Mouse (Mus musculus): ENCODE measurements around the gene Apbb2. TPM values are rescaled to one million over a fixed set of nuclear protein-coding genes. Genes with fewer than 3 reads are reported as not detected.

Gene Apbb2
- polyA plus RNA-seq, 1 experiment from 2014 or later, result 28.2 TPM

DNA sequence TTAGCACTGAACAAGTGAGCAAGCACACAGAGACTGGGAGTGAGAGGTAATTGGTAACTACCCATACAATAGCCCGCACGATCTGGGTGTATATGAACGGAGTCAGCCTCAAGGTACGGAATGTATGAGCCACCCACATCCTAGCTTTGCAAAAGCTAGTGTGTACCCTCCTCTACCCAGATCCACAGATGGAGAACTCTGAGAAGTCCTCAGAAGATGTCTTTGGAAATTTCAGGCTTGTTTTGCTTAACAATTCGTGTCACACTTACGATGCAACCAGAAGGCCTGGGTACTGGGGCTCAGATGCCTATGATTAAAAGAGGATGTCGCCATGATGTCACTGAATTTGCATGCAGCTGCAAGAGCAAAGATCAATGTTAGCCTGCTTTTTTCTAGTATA is 176.3 kb downstream of the Apbb2 start:
- H3K27me3 ChIP-seq (ENCODE audit: low read depth, poor library complexity, severe bottlenecking), result no peaks in the 10 kb centered on the region

DNA sequence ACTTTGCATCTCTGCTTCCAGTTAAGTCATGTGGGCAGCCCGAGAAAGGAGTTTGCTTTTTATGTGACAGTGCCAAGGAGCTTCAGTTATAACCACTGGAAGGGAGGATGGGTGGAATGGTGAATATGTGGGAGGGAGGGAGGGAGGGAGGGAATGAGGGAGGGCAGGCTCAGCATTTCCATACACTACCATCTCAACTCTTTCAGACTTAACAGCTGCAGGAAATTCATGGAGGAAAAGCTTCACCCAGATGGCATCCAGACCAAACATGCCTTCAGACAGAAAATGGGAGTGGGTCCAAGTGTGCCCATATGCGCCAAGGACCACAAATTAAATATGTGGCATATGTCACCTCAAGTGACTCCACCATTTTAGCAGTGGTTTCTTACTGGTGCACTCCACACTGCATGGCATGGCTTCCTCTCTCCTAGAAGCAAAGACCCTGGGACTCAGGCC is 181.8 kb downstream of the Apbb2 start:
- WGBS, result 87% methylated on average over 2 of the region's 2 CpGs
- no peak for DNase-seq (ENCODE audit: low spot score)
- H3K27ac ChIP-seq (replicated peaks), result no peak overlapping the region
- H3K9me3 ChIP-seq (replicated peaks), result no peaks in the 10 kb centered on the region
- no peaks in the 10 kb centered on the region for H3K27me3 ChIP-seq (ENCODE audit: low read depth, poor library complexity, severe bottlenecking)
- H3K4me3 ChIP-seq, result no peak overlapping the region
- no peaks in the 10 kb centered on the region for H3K4me1 ChIP-seq
- no peaks in the 10 kb centered on the region for H3K36me3 ChIP-seq

More for the DNA sequence above, 176.3 kb downstream of the Apbb2 start:
- WGBS, result 89% methylated on average over 7 of the region's 7 CpGs
- DNase-seq (ENCODE audit: low spot score), result no peak
- H3K9me3 ChIP-seq (replicated peaks), result no peaks in the 10 kb centered on the region
- no peaks in the 10 kb centered on the region for H3K36me3 ChIP-seq
- H3K4me1 ChIP-seq, result no peaks in the 10 kb centered on the region
- no peak overlapping the region for H3K4me3 ChIP-seq
- H3K27ac ChIP-seq (replicated peaks), result no peak overlapping the region

DNA sequence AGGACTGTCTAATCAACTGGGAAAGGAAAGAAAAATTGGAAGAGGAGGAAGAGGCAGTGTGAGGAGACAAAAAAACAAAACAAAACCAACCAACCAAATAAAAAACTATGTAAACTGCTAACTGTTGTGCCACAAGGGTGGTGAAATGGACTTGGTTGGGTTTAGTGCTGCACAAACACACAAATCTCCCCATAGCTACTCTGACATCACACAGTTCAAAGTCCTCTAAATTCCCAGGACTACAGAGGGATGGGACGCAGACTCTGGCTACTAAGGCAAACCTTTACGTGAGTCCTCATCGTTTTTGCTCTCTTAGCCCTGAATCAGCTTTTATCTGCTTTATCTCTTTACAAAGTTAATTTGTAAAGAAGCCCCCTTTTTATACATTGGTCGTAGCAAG is 183.4 kb downstream of the Apbb2 start:
- no peak for DNase-seq (ENCODE audit: low spot score)

DNA sequence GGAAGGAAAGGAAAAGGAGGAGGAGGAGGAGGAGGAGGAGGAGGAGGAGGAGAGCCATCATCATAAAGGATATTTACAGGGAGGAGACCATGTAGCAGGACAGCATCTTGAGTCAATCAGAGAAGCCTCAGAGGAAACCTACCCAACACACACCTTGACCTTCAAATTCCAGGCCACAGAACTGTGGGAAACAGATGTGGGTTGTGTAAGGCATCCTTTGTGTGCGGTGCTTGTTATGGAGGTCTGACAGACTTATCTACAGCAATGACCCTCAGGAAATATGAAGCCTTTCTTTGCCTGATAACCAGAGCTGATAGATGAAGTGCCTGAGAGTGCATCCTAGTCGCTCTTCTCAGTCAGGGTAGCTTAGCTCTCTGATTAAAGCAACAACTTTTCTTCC is 189.5 kb downstream of the Apbb2 start:
- Histone ChIP-seq H3K27ac (replicated peaks) (no peak overlapping the region), H3K27me3 (ENCODE audit: low read depth, poor library complexity, severe bottlenecking) (no peaks in the 10 kb centered on the region), H3K36me3 (no peaks in the 10 kb centered on the region), H3K4me3 (no peak overlapping the region), H3K9me3 (replicated peaks) (no peaks in the 10 kb centered on the region), H3K4me1 (peaks cover 6% of the 10 kb centered on the region; the same call in 1 of the 2 replicates)
- no peak for DNase-seq (ENCODE audit: low spot score)
- WGBS, result 89% methylated on average over 2 of the region's 2 CpGs

More for the DNA sequence above, 183.4 kb downstream of the Apbb2 start:
- Histone ChIP-seq H3K36me3 (no peaks in the 10 kb centered on the region), H3K4me1 (no peaks in the 10 kb centered on the region), H3K9me3 (replicated peaks) (no peaks in the 10 kb centered on the region), H3K27me3 (ENCODE audit: low read depth, poor library complexity, severe bottlenecking) (no peaks in the 10 kb centered on the region), H3K4me3 (no peak overlapping the region), H3K27ac (replicated peaks) (no peak overlapping the region)
- 94% methylated on average over 4 of the region's 4 CpGs for WGBS

DNA sequence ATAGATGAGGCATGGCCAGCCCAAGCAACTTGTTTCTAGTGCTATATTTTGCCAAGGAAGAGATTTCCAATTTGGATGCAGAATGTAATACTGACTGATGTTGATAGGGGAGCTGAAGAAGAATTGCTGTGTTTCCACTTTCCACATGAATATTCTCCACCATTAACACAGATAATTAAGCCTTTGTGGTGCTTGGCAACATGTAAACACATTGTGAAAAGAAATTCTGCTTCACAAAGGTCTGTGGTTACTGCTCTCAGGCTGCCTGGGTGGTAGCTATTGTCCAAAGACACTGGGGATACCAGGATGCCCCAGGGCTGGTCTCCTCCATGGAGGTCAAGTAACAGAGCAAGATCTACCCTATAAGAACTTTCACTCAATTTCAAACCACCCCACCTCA is 190.5 kb downstream of the Apbb2 start:
- no peaks in the 10 kb centered on the region for H3K9me3 ChIP-seq (replicated peaks)
- H3K4me3 ChIP-seq, result no peak overlapping the region
- no peaks in the 10 kb centered on the region for H3K36me3 ChIP-seq
- H3K27ac ChIP-seq (replicated peaks), result no peak overlapping the region
- H3K4me1 ChIP-seq, result peaks cover 6% of the 10 kb centered on the region; the same call in 1 of the 2 replicates
- DNase-seq (ENCODE audit: low spot score), result no peak
- H3K27me3 ChIP-seq (ENCODE audit: low read depth, poor library complexity, severe bottlenecking), result no peaks in the 10 kb centered on the region

- Histone ChIP-seq H3K27me3 (ENCODE audit: low read depth, poor library complexity, severe bottlenecking) (no peaks in the 10 kb centered on the region), H3K9me3 (replicated peaks) (no peaks in the 10 kb centered on the region), H3K36me3 (no peaks in the 10 kb centered on the region), H3K4me1 (peaks cover 20% of the 10 kb centered on the region), H3K4me3 (no peak overlapping the region), H3K27ac (replicated peaks) (no peak overlapping the region)
- WGBS, result 74% methylated on average over 4 of the region's 4 CpGs
- DNase-seq (ENCODE audit: low spot score), result no peak
Observed at GRCm38 (mm10) chr5:66423909-66424308, 194.7 kb downstream of the Apbb2 start.

- no peaks in the 10 kb centered on the region for H3K9me3 ChIP-seq (replicated peaks)
- H3K27ac ChIP-seq (replicated peaks), result no peak overlapping the region
- peaks cover 19% of the 10 kb centered on the region for H3K4me1 ChIP-seq
- 94% methylated on average over 4 of the region's 4 CpGs for WGBS
- H3K36me3 ChIP-seq, result no peaks in the 10 kb centered on the region
- DNase-seq (ENCODE audit: low spot score), result no peak
- H3K27me3 ChIP-seq (ENCODE audit: low read depth, poor library complexity, severe bottlenecking), result no peaks in the 10 kb centered on the region
- no peak overlapping the region for H3K4me3 ChIP-seq
Observed at GRCm38 (mm10) chr5:66423466-66423865, 195.1 kb downstream of the Apbb2 start.

DNA sequence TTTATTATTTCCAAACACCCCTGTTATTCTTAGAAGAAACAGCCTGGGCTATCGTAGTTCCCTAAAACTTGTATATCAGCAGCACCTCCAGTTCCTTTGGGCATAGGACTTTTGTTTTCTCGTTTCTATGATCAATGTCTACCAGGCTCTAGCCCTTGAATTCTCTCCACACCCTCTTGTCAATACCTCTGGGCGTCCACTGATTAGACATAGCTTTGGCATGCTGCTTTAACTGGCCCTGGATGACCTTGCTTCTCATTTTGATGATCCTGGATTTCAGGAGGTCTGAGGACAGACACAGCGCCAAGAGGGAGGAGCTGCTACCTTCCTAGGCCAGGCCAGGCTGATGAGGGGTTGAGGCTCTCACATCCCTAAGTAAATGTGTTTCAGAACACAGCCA is 196.6 kb downstream of the Apbb2 start:
- Histone ChIP-seq H3K27me3 (ENCODE audit: low read depth, poor library complexity, severe bottlenecking) (no peaks in the 10 kb centered on the region), H3K36me3 (no peaks in the 10 kb centered on the region), H3K27ac (replicated peaks) (no peak overlapping the region), H3K9me3 (replicated peaks) (no peaks in the 10 kb centered on the region), H3K4me1 (peaks cover 22% of the 10 kb centered on the region), H3K4me3 (no peak overlapping the region)
- no peak for DNase-seq (ENCODE audit: low spot score)
- WGBS, result 87% methylated on average over 4 of the region's 4 CpGs

GRCm38 (mm10) chr5:66421230-66421629 is 197.4 kb downstream of the Apbb2 start:
- Histone ChIP-seq H3K36me3 (no peaks in the 10 kb centered on the region), H3K9me3 (replicated peaks) (no peaks in the 10 kb centered on the region), H3K4me1 (peaks cover 25% of the 10 kb centered on the region), H3K27me3 (ENCODE audit: low read depth, poor library complexity, severe bottlenecking) (no peaks in the 10 kb centered on the region), H3K4me3 (no peak overlapping the region), H3K27ac (replicated peaks) (no peak overlapping the region)
- no peak for DNase-seq (ENCODE audit: low spot score)
- WGBS, result 94% methylated on average over 15 of the region's 15 CpGs

DNA sequence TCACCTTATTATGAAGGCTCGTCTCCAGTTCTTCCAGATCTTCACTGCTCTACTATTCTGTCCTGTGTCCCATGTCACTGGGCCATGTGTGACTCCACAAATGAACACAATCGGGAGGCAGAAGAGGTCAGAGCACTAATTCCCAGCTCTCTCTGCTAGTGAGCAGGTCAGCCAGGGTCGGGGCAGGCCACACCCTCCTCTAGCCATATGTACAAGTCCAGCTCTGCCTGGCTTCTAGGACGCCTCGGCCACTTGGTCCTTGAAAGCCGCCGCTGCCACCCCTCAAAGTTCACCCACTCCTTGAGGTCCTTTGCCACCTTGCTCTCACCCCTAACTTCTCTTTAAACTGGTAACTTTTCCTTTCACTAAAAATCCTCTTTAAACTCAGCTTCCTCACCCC is 198.6 kb downstream of the Apbb2 start:
- H3K27ac ChIP-seq (replicated peaks), result no peak overlapping the region
- no peak overlapping the region for H3K4me3 ChIP-seq
- no peaks in the 10 kb centered on the region for H3K9me3 ChIP-seq (replicated peaks)
- H3K27me3 ChIP-seq (ENCODE audit: low read depth, poor library complexity, severe bottlenecking), result no peaks in the 10 kb centered on the region
- H3K4me1 ChIP-seq, result peaks cover 37% of the 10 kb centered on the region
- H3K36me3 ChIP-seq, result no peaks in the 10 kb centered on the region
- 58% methylated on average over 7 of the region's 7 CpGs for WGBS
- no peak for DNase-seq (ENCODE audit: low spot score)

- WGBS, result 78% methylated on average over 8 of the region's 8 CpGs
- no peak for DNase-seq (ENCODE audit: low spot score)
- Histone ChIP-seq H3K27me3 (ENCODE audit: low read depth, poor library complexity, severe bottlenecking) (no peaks in the 10 kb centered on the region), H3K9me3 (replicated peaks) (no peaks in the 10 kb centered on the region), H3K36me3 (no peaks in the 10 kb centered on the region), H3K27ac (replicated peaks) (no peak overlapping the region), H3K4me1 (peaks cover 47% of the 10 kb centered on the region), H3K4me3 (no peak overlapping the region)
Observed at GRCm38 (mm10) chr5:66417289-66417688, 201.3 kb downstream of the Apbb2 start.

DNA sequence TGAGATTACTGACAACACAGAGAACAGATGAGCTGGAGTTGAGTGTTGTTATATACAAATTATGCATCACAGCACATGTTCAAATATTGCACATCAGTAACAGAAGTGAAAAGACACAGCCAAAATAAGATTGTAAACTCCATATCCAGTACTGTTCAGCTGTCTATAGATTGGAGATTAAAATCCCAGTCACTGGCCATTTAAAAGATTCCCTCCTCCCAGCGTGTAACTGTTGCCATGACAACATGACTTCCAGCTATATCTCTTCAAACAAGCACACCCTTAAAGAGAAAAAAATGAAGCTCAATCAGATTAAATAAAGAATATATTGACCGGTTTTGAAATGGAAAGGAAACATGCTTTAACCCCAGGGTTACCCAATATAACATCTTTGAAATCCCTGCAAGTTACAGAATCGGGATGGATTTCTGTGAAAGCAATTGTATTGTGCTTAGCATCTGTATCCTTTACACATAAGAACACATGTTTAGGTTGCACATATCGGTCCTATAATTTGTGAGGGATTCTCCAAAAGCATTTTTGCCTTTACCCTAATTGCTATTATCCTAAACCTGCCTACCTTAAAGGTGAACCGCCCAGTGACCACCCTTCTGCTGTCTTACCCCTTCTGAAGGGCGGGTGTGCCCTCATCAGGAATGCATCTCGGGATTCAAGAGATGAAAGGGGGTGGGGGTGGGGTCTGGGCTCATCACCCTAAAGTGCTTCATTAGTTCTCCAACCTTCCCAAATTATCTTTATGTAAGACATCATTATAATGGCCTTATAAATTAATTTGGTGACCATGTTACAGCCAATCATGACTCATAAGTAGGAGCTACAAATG is 202.7 kb downstream of the Apbb2 start:
- peaks cover 47% of the 10 kb centered on the region for H3K4me1 ChIP-seq
- no peaks in the 10 kb centered on the region for H3K9me3 ChIP-seq (replicated peaks)
- H3K27me3 ChIP-seq (ENCODE audit: low read depth, poor library complexity, severe bottlenecking), result no peaks in the 10 kb centered on the region
- no peak overlapping the region for H3K4me3 ChIP-seq
- no peak for DNase-seq (ENCODE audit: low spot score)
- WGBS, result 67% methylated on average over 7 of the region's 7 CpGs
- no peaks in the 10 kb centered on the region for H3K36me3 ChIP-seq
- H3K27ac ChIP-seq (replicated peaks), result no peak overlapping the region; the same call in 1 of the 2 replicates

DNA sequence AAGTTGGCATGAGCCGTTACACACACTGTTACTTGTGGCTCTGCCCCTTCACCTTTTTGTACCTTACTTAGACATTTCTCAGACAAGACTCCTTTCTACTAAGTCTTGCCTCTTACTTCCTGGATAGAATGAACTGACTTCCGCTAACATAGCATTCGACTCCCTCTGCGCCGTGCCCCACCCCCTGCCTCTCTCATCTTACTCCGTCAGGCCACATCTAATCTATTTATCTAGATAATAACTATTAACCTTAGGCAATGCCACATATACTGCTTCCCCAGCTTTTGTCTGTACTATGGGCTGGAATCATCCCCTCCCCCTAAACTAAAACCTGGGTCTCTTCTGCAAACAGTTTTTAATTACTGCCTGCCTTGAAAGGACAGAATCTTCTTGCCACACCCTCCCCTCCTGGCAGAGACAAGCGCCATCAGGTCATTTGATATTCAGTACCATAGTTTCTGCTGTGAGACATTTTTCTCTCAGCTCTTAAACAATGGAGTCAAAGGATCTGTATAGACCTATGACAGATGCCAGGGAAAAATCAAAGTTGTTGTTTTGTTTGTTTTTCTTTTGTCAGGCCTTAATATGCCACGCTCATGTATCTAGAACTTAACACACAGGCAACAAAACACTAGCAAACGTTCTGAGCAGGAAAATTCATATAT is 203.4 kb downstream of the Apbb2 start:
- Histone ChIP-seq H3K4me1 (peaks cover 41% of the 10 kb centered on the region), H3K27ac (replicated peaks) (no peak overlapping the region; the same call in 1 of the 2 replicates), H3K4me3 (no peak overlapping the region), H3K36me3 (no peaks in the 10 kb centered on the region), H3K9me3 (replicated peaks) (no peaks in the 10 kb centered on the region), H3K27me3 (ENCODE audit: low read depth, poor library complexity, severe bottlenecking) (no peaks in the 10 kb centered on the region)
- WGBS, result 80% methylated on average over 9 of the region's 9 CpGs
- DNase-seq (ENCODE audit: low spot score), result no peak

Measured in midbrain, embryonic 10.5 days (tissue).